Mouse (Mus musculus): ENCODE results near the gene Tfap2b. TPM values are rescaled to one million over a fixed set of nuclear protein-coding genes. Genes with fewer than 3 reads are reported as not detected.

The Tfap2b gene
- total and polyA plus RNA-seq, 3 experiments: not detected

GRCm38 (mm10) chr1:19209359-19209745 is 638 bp downstream of the Tfap2b start:
- no peak for DNase-seq (ENCODE audit: low read depth, low spot score)
- no peaks in the 10 kb centered on the region for H3K36me3 ChIP-seq (ENCODE audit: control insufficient read depth in 1 of 2, insufficient read depth in 2 of 2, low read length in 2 of 2)
- no peaks in the 10 kb centered on the region for H3K4me1 ChIP-seq (ENCODE audit: control insufficient read depth in 1 of 2, insufficient read depth in 2 of 2, low read length in 2 of 2)
- no peak overlapping the region for H3K27ac ChIP-seq (ENCODE audit: control insufficient read depth, low read depth, low read length)
- no peaks in the 10 kb centered on the region for H3K79me2 ChIP-seq (ENCODE audit: control insufficient read depth, insufficient read depth, low read length, poor library complexity)
- TF ChIP-seq MAZ (IDR thresholded peaks at IDR 0.05; ENCODE audit: low read depth, low read length): no peak
- no peak for TF ChIP-seq UBTF (IDR thresholded peaks at IDR 0.05; ENCODE audit: borderline replicate concordance, insufficient read depth, low read depth, low read length)
- no peak for TF ChIP-seq GABPA (IDR thresholded peaks at IDR 0.05; ENCODE audit: low read depth, low read length)
- TF ChIP-seq CTCF (IDR thresholded peaks at IDR 0.05 in 2 of 3, conservative IDR thresholded peaks at IDR 0.05 in 1 of 3; ENCODE audit: control insufficient read depth in 1 of 3, insufficient read depth in 1 of 3, low read depth in 2 of 3, low read length in 3 of 3, poor library complexity in 1 of 3, severe bottlenecking in 1 of 3): no peak
- TF ChIP-seq MYB (IDR thresholded peaks at IDR 0.05; ENCODE audit: low read depth, low read length): no peak
- no peak for TF ChIP-seq CHD1 (IDR thresholded peaks at IDR 0.05; ENCODE audit: low read depth, low read length)
- TF ChIP-seq JUND (IDR thresholded peaks at IDR 0.05; ENCODE audit: low read depth, low read length): no peak
- TF ChIP-seq CHD2 (IDR thresholded peaks at IDR 0.05; ENCODE audit: low read length): no peak
- no peak for TF ChIP-seq SIN3A (IDR thresholded peaks at IDR 0.05; ENCODE audit: low read length)
- no peak for TF ChIP-seq TAL1 (IDR thresholded peaks at IDR 0.05; ENCODE audit: low read length)
- no peak for TF ChIP-seq SMC3 (IDR thresholded peaks at IDR 0.05; ENCODE audit: low read depth, low read length)
- no peak for TF ChIP-seq BHLHE40 (IDR thresholded peaks at IDR 0.05; ENCODE audit: borderline replicate concordance, low read depth, low read length)
- no peak for TF ChIP-seq ETS1 (IDR thresholded peaks at IDR 0.05; ENCODE audit: low read depth, low read length)
- H3K27me3 ChIP-seq (ENCODE audit: control insufficient read depth in 1 of 2, insufficient read depth in 2 of 2, low read length in 2 of 2): no peaks in the 10 kb centered on the region
- no peak overlapping the region for H3K9ac ChIP-seq (ENCODE audit: control insufficient read depth, low read depth, low read length, poor library complexity, severe bottlenecking)
- no peak overlapping the region for H3K4me3 ChIP-seq (ENCODE audit: control insufficient read depth in 1 of 2, insufficient read depth in 1 of 2, low read depth in 2 of 2, low read length in 2 of 2)
- H3K9me3 ChIP-seq (replicated peaks; ENCODE audit: insufficient read depth, low read length): no peaks in the 10 kb centered on the region

- DNase-seq (ENCODE audit: low read depth, low spot score): no peak
- H3K4me1 ChIP-seq (ENCODE audit: control insufficient read depth in 1 of 2, insufficient read depth in 2 of 2, low read length in 2 of 2): no peaks in the 10 kb centered on the region
- H3K36me3 ChIP-seq (ENCODE audit: control insufficient read depth in 1 of 2, insufficient read depth in 2 of 2, low read length in 2 of 2): no peaks in the 10 kb centered on the region
- H3K27me3 ChIP-seq (ENCODE audit: control insufficient read depth in 1 of 2, insufficient read depth in 2 of 2, low read length in 2 of 2): no peaks in the 10 kb centered on the region
- no peak overlapping the region for H3K4me3 ChIP-seq (ENCODE audit: control insufficient read depth in 1 of 2, insufficient read depth in 1 of 2, low read depth in 2 of 2, low read length in 2 of 2)
- no peaks in the 10 kb centered on the region for H3K79me2 ChIP-seq (ENCODE audit: control insufficient read depth, insufficient read depth, low read length, poor library complexity)
- no peaks in the 10 kb centered on the region for H3K9me3 ChIP-seq (replicated peaks; ENCODE audit: insufficient read depth, low read length)
- no peak overlapping the region for H3K9ac ChIP-seq (ENCODE audit: control insufficient read depth, low read depth, low read length, poor library complexity, severe bottlenecking)
- H3K27ac ChIP-seq (ENCODE audit: control insufficient read depth, low read depth, low read length): no peak overlapping the region
- TF ChIP-seq HCFC1 (IDR thresholded peaks at IDR 0.05; ENCODE audit: low read depth, low read length) (no peak), MAZ (IDR thresholded peaks at IDR 0.05; ENCODE audit: low read depth, low read length) (no peak), GATA1 (IDR thresholded peaks at IDR 0.05; ENCODE audit: low read depth, low read length) (no peak), CTCF (IDR thresholded peaks at IDR 0.05 in 2 of 3, conservative IDR thresholded peaks at IDR 0.05 in 1 of 3; ENCODE audit: control insufficient read depth in 1 of 3, insufficient read depth in 1 of 3, low read depth in 2 of 3, low read length in 3 of 3, poor library complexity in 1 of 3, severe bottlenecking in 1 of 3) (no peak), ELF1 (IDR thresholded peaks at IDR 0.05; ENCODE audit: low read depth, low read length) (no peak), USF2 (IDR thresholded peaks at IDR 0.05; ENCODE audit: borderline replicate concordance in 1 of 2, insufficient read depth in 1 of 2, low read depth in 1 of 2, low read length in 2 of 2) (no peak), GABPA (IDR thresholded peaks at IDR 0.05; ENCODE audit: low read depth, low read length) (no peak)
Observed at GRCm38 (mm10) chr1:19209776-19210175, 1.1 kb downstream of the Tfap2b start.

Measured in MEL (cell line).